Mouse (Mus musculus): ENCODE data around the gene AA467197. TPM values are rescaled to one million over a fixed set of nuclear protein-coding genes. Genes with fewer than 3 reads are reported as not detected.

Gene AA467197
- 0.76 TPM for polyA plus RNA-seq (2014; fragmentation: Illumina TruSeq; extraction: RNeasy Lipid Tissue Mini Kit (QIAGEN cat#74804); ENCODE audit: low read depth, low replicate concordance)

GRCm38 (mm10) chr2:122636686-122637085 is at the start of gene AA467197:
Gene AA467197, plus strand, starts transcription at chr2:122636986.

DNA sequence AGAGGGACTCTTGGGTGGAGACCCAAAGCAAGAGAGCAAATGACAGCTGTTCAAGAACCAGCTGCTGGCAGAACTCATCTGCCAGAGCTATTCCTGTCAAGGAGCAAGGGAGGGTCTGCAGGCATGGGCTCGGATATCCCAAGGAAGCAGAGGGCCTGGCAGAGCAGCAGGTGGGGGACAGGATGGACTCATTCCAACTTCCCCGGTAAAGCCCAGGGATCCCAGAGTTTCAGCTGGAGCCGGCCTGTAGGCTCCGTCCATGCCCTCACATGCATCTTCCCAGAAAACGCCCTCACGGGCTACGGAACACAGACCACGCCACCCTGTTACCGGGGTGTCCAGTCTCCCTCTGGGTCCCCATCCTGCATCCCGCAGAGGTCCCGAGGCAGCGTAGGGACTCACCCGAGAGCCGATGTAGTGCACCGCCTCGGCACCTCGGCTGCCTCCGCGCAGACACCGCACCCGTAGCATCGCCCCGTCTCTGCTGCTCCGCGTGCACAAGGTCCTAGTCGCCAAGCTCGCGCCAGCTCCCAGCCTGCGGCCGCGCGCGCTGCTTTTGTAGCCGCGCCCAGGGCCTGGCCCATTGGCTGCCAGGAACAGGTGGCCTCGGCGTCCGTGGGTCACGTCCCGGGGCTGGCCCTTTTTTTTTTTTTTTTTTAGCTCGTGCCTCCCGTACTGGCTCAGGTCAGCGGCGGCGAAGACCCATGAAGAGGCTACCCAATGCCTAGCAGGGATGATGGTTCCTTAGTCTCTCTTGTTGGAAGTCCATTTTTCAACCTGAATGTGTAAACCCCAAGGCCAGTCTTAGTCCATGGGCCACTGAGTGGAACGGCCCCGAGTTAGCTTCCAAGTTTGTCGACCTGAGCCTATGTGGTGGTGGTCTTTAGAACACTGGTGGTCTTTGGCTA is 25.8 kb upstream of the AA467197 start, which contains the start of gene Gatm:
TSS of gene Gatm (minus strand) at position 558 of the 908 bp plus-strand sequence.

Other genes with a start within 250 kb of the AA467197 start
- 35.1 TPM for gene Slc28a2, start 210.5 kb upstream of the AA467197 start, polyA plus RNA-seq (2014; fragmentation: Illumina TruSeq; extraction: RNeasy Lipid Tissue Mini Kit (QIAGEN cat#74804); ENCODE audit: low read depth, low replicate concordance)
- gene Gm14085, start 152.0 kb upstream of the AA467197 start, polyA plus RNA-seq (2014; fragmentation: Illumina TruSeq; extraction: RNeasy Lipid Tissue Mini Kit (QIAGEN cat#74804); ENCODE audit: low read depth, low replicate concordance), result not detected
- 3.5 TPM for gene Gatm, start 25.7 kb upstream of the AA467197 start, polyA plus RNA-seq (2014; fragmentation: Illumina TruSeq; extraction: RNeasy Lipid Tissue Mini Kit (QIAGEN cat#74804); ENCODE audit: low read depth, low replicate concordance)
- 8.0 TPM for gene Slc30a4, start 65.7 kb downstream of the AA467197 start, polyA plus RNA-seq (2014; fragmentation: Illumina TruSeq; extraction: RNeasy Lipid Tissue Mini Kit (QIAGEN cat#74804); ENCODE audit: low read depth, low replicate concordance)
- 30.8 TPM for gene Bloc1s6, start 101.5 kb downstream of the AA467197 start, polyA plus RNA-seq (2014; fragmentation: Illumina TruSeq; extraction: RNeasy Lipid Tissue Mini Kit (QIAGEN cat#74804); ENCODE audit: low read depth, low replicate concordance)
- gene Sqor, start 128.3 kb downstream of the AA467197 start, polyA plus RNA-seq (2014; fragmentation: Illumina TruSeq; extraction: RNeasy Lipid Tissue Mini Kit (QIAGEN cat#74804); ENCODE audit: low read depth, low replicate concordance), result 60.6 TPM

Measured in heart, adult 10 weeks (tissue).